In genomic region chr4:46489028-46489925, GRCm38 (mm10) we compare ENCODE assay signal across 8 mouse cellular contexts. TPM values are rescaled to one million over a fixed set of nuclear protein-coding genes. Genes with fewer than 3 reads are reported as not detected.
DNase-seq lines count a peak whose midpoint lies in the region; ATAC-seq lines count a peak whose summit lies in the region.

Gene Nans (plus strand): TSS chr4:46489248.

- ATAC-seq in hindbrain, embryonic 11.5 days (ENCODE audit: low FRiP score) = peak; percentile 98

- H3K4me2 ChIP-seq in hindbrain, embryonic 11.5 days (replicated peaks; ENCODE audit: low read depth, low read length) = peak within 1 kb of the TSS; percentile 74

- H3K27ac ChIP-seq in hindbrain, embryonic 11.5 days (ENCODE audit: low read depth, low read length) = peak within 1 kb of the TSS; percentile 54; the same call in 1 of the 2 replicates

- H3K4me3 ChIP-seq in hindbrain, embryonic 11.5 days (ENCODE audit: low read depth, low read length) = peak within 1 kb of the TSS; percentile 74

- under 1% methylated on average over 58 of the region's 58 CpGs for WGBS in hindbrain, embryonic 11.5 days

- H3K9me3 ChIP-seq in hindbrain, embryonic 11.5 days (ENCODE audit: control insufficient read depth, low read length) = no peaks in the 10 kb centered on the region

- DNase-seq in Muller cell, postnatal 12 days (ENCODE audit: inconsistent ontology term) = peak; percentile 97
- DNase-seq in cerebellum, adult 9-11 months = peak; percentile 95
- peak; percentile 90 to 95 for DNase-seq in frontal cortex, adult 2 months (ENCODE audit: extremely low spot score in 1 of 2, low spot score in 1 of 2)
- peak; percentile 94 for DNase-seq in hindbrain, embryonic 11.5 days (ENCODE audit: low spot score)
- DNase-seq in layer of hippocampus, postnatal 10 days (ENCODE audit: low spot score in 2 of 2) = peak; percentile 91 to 95
- peak; percentile 97 for DNase-seq in lung, postnatal 10 days
- peak; percentile 95 for DNase-seq in ovary, postnatal 36 days (ENCODE audit: low spot score)
- DNase-seq in thymus, postnatal 25 days = peak; percentile 96

- H3K4me1 ChIP-seq in hindbrain, embryonic 11.5 days (replicated peaks; ENCODE audit: control insufficient read depth, insufficient read depth, low read length) = no peaks in the 10 kb centered on the region

- no peaks in the 10 kb centered on the region for H3K36me3 ChIP-seq in hindbrain, embryonic 11.5 days (ENCODE audit: control insufficient read depth, insufficient read depth, low read length)

- no peaks in the 10 kb centered on the region for H3K27me3 ChIP-seq in hindbrain, embryonic 11.5 days (ENCODE audit: control insufficient read depth, insufficient read depth, low read length)

- peak within 1 kb of the TSS; percentile 74 for H3K9ac ChIP-seq in hindbrain, embryonic 11.5 days (ENCODE audit: low read depth, low read length)

RNA-seq across cellular contexts. Expression of gene Nans, which starts in this region (rescaled TPM):
- polyA plus RNA-seq in frontal cortex, adult 2 months (2012; rRNA removed) = 19.1 and 20.6 TPM in 2 replicates
- 79.7 and 88.4 TPM in 2 replicates for polyA plus RNA-seq in hindbrain, embryonic 11.5 days (2014; fragmentation: Nextera tagmentation; extraction: Ambion mirVana)
- total RNA-seq in layer of hippocampus, postnatal 10 days (2021) = 10 to 100 TPM; 34.0 to 39.6 TPM

Comparison
In these comparisons a context has a peak if more than half of its experiments do, and no peak if none do; other contexts are left out.
1. Peak in every context shown above with its lines: DNase-seq, ATAC-seq, H3K4me3 ChIP-seq and H3K27ac ChIP-seq.